Mouse (Mus musculus) cerebellum, adult 2 months (tissue): ENCODE data around the gene Fst. TPM values are rescaled to one million over a fixed set of nuclear protein-coding genes. Genes with fewer than 3 reads are reported as not detected.

ENCODE experiments used
- DNase-seq, 2 experiments: peaks; one replicate each; pipeline ENCODE4 v3.0.0; 2021
- H3K27ac ChIP-seq: fragments of 200-500 bp; 2 replicates; pipeline ENCODE4 v1.5.1; 2012; ENCODE audit warnings: low read length, control low read depth, inconsistent platforms; ENCODE audit not compliant: insufficient read depth
- H3K27me3 ChIP-seq: fragments of 200-500 bp; 2 replicates; pipeline ENCODE4 v1.6.1; 2012; ENCODE audit warnings: inconsistent platforms, mild to moderate bottlenecking, low read length, moderate library complexity; ENCODE audit not compliant: control insufficient read depth, insufficient read depth
- H3K4me1 ChIP-seq: fragments of 200-500 bp; 2 replicates; pipeline ENCODE4 v1.6.1; 2011; ENCODE audit warnings: low read length; ENCODE audit not compliant: control insufficient read depth, insufficient read depth
- H3K4me3 ChIP-seq: fragments of 200-500 bp; replicated peaks from 2 replicates; pipeline ENCODE3; 2011; ENCODE audit warnings: mild to moderate bottlenecking, low read depth, low read length, control low read depth; ENCODE audit not compliant: insufficient read depth
- CTCF ChIP-seq: fragments of 200-500 bp; IDR thresholded peaks from 2 replicates; pipeline ENCODE4 v1.5.1; 2011; ENCODE audit warnings: low read depth, mild to moderate bottlenecking, control low read depth, low read length, moderate library complexity, borderline replicate concordance; ENCODE audit not compliant: insufficient read depth
- POLR2A ChIP-seq: fragments of 200-500 bp; IDR thresholded peaks from 2 replicates; pipeline ENCODE4 v1.6.1; 2011; ENCODE audit warnings: low read length, control low read depth, borderline replicate concordance; ENCODE audit not compliant: insufficient read depth
- WGBS: fragments of 180-500 bp; shearing (Covaris S2); methylation state at CpG from one replicate; pipeline ENCODE4 v1.1.7; 2018; 5-methylcytosine and 5-hydroxymethylcytosine counted together
- polyA plus RNA-seq: library from polyadenylated mRNA; depleted of rRNA; stranded (reverse); fragments of >200 nt; gene quantifications from 2 replicates; pipeline ENCODE4 v1.2.3, GENCODE M21; 2012

Fst gene
- polyA plus RNA-seq, 1 experiment = 0.79 TPM

- peaks cover 16% of the 10 kb centered on the region; the same call in 1 of the 2 replicates for H3K27me3 ChIP-seq
- H3K4me1 ChIP-seq = peaks cover 5% of the 10 kb centered on the region; the same call in 1 of the 2 replicates
- no peak for DNase-seq
- no peak overlapping the region for H3K4me3 ChIP-seq
- 35% methylated on average over 13 of the region's 13 CpGs for WGBS
- no peak overlapping the region for H3K27ac ChIP-seq
- no peak for TF ChIP-seq POLR2A
- TF ChIP-seq CTCF = no peak
These were observed 3.0 kb downstream of the Fst start for GRCm38 (mm10) chr13:114455788-114456187.

GRCm38 (mm10) chr13:114447213-114447612 lies 11.5 kb downstream of the Fst start:
- Histone ChIP-seq H3K27ac (no peak overlapping the region), H3K4me3 (no peak overlapping the region), H3K27me3 (no peaks in the 10 kb centered on the region; the same call in 1 of the 2 replicates), H3K4me1 (no peaks in the 10 kb centered on the region)
- 65% methylated on average over 2 of the region's 2 CpGs for WGBS
- DNase-seq = no peak
- TF ChIP-seq CTCF (no peak), POLR2A (no peak)

- WGBS = 39% methylated on average over 5 of the region's 5 CpGs
- Histone ChIP-seq H3K4me3 (no peak overlapping the region), H3K27ac (no peak overlapping the region), H3K27me3 (no peaks in the 10 kb centered on the region), H3K4me1 (no peaks in the 10 kb centered on the region)
- TF ChIP-seq POLR2A (no peak), CTCF (no peak)
- DNase-seq = no peak
These were observed 26.3 kb downstream of the Fst start for GRCm38 (mm10) chr13:114432491-114432890.

DNA sequence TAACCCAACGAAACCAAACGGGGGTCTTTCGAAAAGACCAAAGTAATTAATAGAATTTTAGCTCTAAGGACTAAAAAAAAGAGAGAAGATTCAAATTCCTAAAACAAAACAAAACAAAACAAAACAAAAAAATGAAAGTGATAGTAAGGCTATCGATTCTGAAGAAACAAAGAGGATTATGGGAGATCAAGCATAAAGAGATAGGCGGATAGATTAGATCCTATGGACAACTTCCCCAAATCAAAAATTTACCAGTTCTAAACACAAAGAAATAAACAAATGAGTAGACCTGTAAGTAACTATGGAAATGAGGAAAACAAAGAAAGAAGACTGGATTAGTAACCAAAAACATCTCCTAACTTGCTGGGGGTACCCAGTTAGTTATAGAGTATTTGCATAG lies 33.5 kb downstream of the Fst start:
- WGBS = 94% methylated on average over 5 of the region's 5 CpGs

GRCm38 (mm10) chr13:114420235-114420634 lies 38.5 kb downstream of the Fst start:
- 92% methylated on average over 8 of the region's 8 CpGs for WGBS
- no peak for DNase-seq
- no peaks in the 10 kb centered on the region for H3K4me1 ChIP-seq
- H3K4me3 ChIP-seq = no peak overlapping the region
- H3K27ac ChIP-seq = no peak overlapping the region
- no peaks in the 10 kb centered on the region for H3K27me3 ChIP-seq
- TF ChIP-seq POLR2A = no peak
- no peak for TF ChIP-seq CTCF

More for the DNA sequence above, 33.5 kb downstream of the Fst start:
- H3K27me3 ChIP-seq = no peaks in the 10 kb centered on the region
- H3K27ac ChIP-seq = no peak overlapping the region
- no peaks in the 10 kb centered on the region for H3K4me1 ChIP-seq
- no peak overlapping the region for H3K4me3 ChIP-seq
- TF ChIP-seq CTCF (no peak), POLR2A (no peak)
- no peak for DNase-seq

DNA sequence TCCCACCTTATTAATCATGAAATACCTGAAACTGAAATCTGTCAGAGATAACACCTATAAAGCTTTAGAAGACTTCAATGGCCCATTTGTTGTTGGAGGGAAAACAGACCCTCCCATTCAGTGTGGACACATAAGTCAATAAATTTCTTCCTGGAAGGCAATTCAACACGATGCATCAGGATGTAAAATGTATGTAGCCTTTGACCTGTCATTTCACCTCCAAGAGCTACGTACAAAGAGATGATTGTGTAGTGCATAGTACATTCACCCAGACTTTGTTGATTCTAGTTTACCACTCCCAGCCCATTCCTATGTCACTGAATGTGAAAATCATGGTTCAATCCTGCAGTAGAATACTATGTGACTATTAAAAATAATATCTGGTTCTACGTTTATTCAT lies 39.4 kb downstream of the Fst start:
- Histone ChIP-seq H3K4me1 (no peaks in the 10 kb centered on the region), H3K4me3 (no peak overlapping the region), H3K27ac (no peak overlapping the region), H3K27me3 (no peaks in the 10 kb centered on the region)
- no peak for DNase-seq
- TF ChIP-seq POLR2A = no peak
- TF ChIP-seq CTCF = no peak
- WGBS = 82% methylated on average over 3 of the region's 3 CpGs

DNA sequence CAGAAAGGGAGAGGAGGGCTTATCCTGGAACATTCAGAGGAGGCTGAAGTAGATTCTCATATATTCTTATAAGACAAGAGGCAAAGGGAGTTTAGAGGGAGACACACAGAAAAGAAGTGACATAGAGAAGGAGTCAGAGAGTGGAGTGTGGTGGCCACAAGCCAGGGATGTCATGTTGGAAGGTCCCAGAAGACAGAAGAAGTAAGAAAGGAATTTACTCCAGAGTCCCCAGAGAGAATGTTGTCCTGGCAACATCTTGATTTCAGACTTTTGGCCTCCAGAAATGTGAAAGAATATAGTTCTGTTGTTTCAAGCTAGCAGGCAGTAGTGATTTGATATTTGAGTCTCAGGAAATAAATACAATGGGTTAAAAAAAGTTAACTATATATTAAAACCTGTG lies 46.4 kb downstream of the Fst start:
- TF ChIP-seq CTCF = no peak
- TF ChIP-seq POLR2A = no peak
- Histone ChIP-seq H3K4me1 (no peaks in the 10 kb centered on the region), H3K27ac (no peak overlapping the region), H3K27me3 (no peaks in the 10 kb centered on the region), H3K4me3 (no peak overlapping the region)
- no peak for DNase-seq

DNA sequence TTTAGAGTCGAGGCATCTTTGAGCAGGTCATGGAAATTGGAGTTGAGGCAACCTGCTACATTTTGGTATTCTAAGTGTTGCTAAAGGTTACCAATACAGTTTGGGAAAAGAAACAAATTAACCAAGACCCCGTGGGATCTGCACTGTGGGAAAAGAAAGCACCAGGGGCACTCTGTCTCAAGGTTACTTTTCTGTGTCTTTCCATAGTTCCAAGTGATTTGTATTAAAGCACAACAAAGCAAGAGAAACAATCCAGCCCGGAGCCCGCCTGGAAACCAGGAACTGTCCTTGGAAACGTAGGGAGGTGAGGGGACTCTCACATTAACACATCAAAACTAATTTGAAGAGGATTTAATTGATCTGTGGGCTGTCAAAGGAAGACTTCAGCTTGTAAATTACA lies 51.9 kb downstream of the Fst start:
- no peaks in the 10 kb centered on the region for H3K27me3 ChIP-seq
- no peak overlapping the region for H3K27ac ChIP-seq
- TF ChIP-seq CTCF = no peak
- TF ChIP-seq POLR2A = no peak
- no peak for DNase-seq
- H3K4me3 ChIP-seq = no peak overlapping the region
- 17% methylated on average over 5 of the region's 5 CpGs for WGBS
- H3K4me1 ChIP-seq = no peaks in the 10 kb centered on the region

- Histone ChIP-seq H3K27me3 (no peaks in the 10 kb centered on the region), H3K4me1 (no peaks in the 10 kb centered on the region), H3K4me3 (no peak overlapping the region), H3K27ac (no peak overlapping the region)
- no peak for TF ChIP-seq CTCF
- TF ChIP-seq POLR2A = no peak
- WGBS = 27% methylated on average over 5 of the region's 5 CpGs
- no peak for DNase-seq
These were observed 52.3 kb downstream of the Fst start for GRCm38 (mm10) chr13:114406424-114406823.
